Mouse (Mus musculus) urinary bladder, postnatal 14 days (tissue): ENCODE measurements around the gene Phactr1.

Experiments used
- DNase-seq: peaks from one replicate; pipeline ENCODE4 v3.0.0; 2021; ENCODE audit warnings: low spot score

The Phactr1 gene

GRCm38 (mm10) chr13:42759170-42759569, 78.7 kb downstream of the Phactr1 start:
- no peak for DNase-seq

GRCm38 (mm10) chr13:42760907-42761544, 80.6 kb downstream of the Phactr1 start:
- DNase-seq: no peak

- DNase-seq: no peak
Observed at GRCm38 (mm10) chr13:42772314-42772713, 91.9 kb downstream of the Phactr1 start.

GRCm38 (mm10) chr13:42774040-42774439, 93.6 kb downstream of the Phactr1 start:
- DNase-seq: no peak

GRCm38 (mm10) chr13:42782151-42782550, 101.7 kb downstream of the Phactr1 start:
- DNase-seq: no peak

- DNase-seq: no peak
Observed at GRCm38 (mm10) chr13:42789221-42789620, 108.8 kb downstream of the Phactr1 start.

GRCm38 (mm10) chr13:42792279-42792678, 111.9 kb downstream of the Phactr1 start:
- DNase-seq: no peak

- DNase-seq: no peak
Observed at GRCm38 (mm10) chr13:42800523-42800922, 120.1 kb downstream of the Phactr1 start.

- DNase-seq: no peak
Observed at GRCm38 (mm10) chr13:42804314-42804713, 123.9 kb downstream of the Phactr1 start.

GRCm38 (mm10) chr13:42812762-42813161, 132.3 kb downstream of the Phactr1 start:
- no peak for DNase-seq

- DNase-seq: peak; percentile 66
Observed at GRCm38 (mm10) chr13:42818378-42818777, 138.0 kb downstream of the Phactr1 start.

- no peak for DNase-seq
Observed at GRCm38 (mm10) chr13:42820513-42820912, 140.1 kb downstream of the Phactr1 start.

GRCm38 (mm10) chr13:42821426-42822106, 141.1 kb downstream of the Phactr1 start:
- no peak for DNase-seq

GRCm38 (mm10) chr13:42822545-42822944, 142.1 kb downstream of the Phactr1 start:
- peak; percentile 84 for DNase-seq

GRCm38 (mm10) chr13:42823875-42824274, 143.5 kb downstream of the Phactr1 start:
- DNase-seq: no peak

GRCm38 (mm10) chr13:42826602-42827001, 146.2 kb downstream of the Phactr1 start:
- peak; percentile 55 for DNase-seq

GRCm38 (mm10) chr13:42828978-42829377, 148.6 kb downstream of the Phactr1 start:
- DNase-seq: peak; percentile 10

GRCm38 (mm10) chr13:42835441-42835840, 155.0 kb downstream of the Phactr1 start:
- no peak for DNase-seq

GRCm38 (mm10) chr13:42839358-42839757, 158.9 kb downstream of the Phactr1 start:
- DNase-seq: no peak

- DNase-seq: no peak
Observed at GRCm38 (mm10) chr13:42852086-42852485, 171.7 kb downstream of the Phactr1 start.

- no peak for DNase-seq
Observed at GRCm38 (mm10) chr13:42853900-42854595, 173.6 kb downstream of the Phactr1 start.

GRCm38 (mm10) chr13:42866162-42866941, 185.9 kb downstream of the Phactr1 start:
- peak; percentile 45 for DNase-seq
